In the genomic region with DNA sequence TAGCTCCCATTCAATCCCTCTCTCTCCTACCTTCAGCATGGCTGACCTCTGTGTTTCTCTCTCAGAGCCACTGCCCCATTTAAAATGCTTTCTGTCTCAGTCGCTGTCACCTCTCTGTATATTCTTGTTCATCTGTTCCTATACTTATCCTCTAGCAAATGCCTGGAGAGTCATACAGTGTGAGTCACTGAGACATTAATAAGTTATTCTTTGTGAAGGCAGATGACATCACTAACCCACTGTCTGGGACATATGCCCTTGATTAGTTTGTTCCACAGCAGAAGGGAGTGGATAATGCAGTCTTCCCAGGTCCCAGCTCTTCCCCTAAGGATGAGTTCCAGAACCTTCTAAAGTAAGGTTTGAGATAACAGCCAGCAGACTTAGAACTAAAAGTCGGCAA, we compare ENCODE assay signal across 29 mouse cellular contexts. TPM values are rescaled to one million over a fixed set of nuclear protein-coding genes. Genes with fewer than 3 reads are reported as not detected.
DNase-seq lines count a peak whose midpoint lies in the region; ATAC-seq and TF ChIP-seq lines count a peak whose summit lies in the region.
"Had no signal": no experiment of that assay in that cellular context is flagged by ENCODE, and none has a peak within 500 bp of the region (broad histone marks: within the 10 kb centered on the region; RNA-seq: fewer than 3 reads in every experiment).

No protein-coding gene starts in this region.

- 66% methylated on average over 2 of the region's 2 CpGs for WGBS in embryonic facial prominence, embryonic 14.5 days
- WGBS in embryonic facial prominence, embryonic 10.5 days: 86% methylated on average over 2 of the region's 2 CpGs
- 17% methylated on average over 2 of the region's 2 CpGs for WGBS in heart, embryonic 14.5 days
- 24% methylated on average over 2 of the region's 2 CpGs for WGBS in heart, adult 2 months
- WGBS in forebrain, embryonic 13.5 days: 73% methylated on average over 2 of the region's 2 CpGs

- H3K79me2 ChIP-seq in heart, adult 2 months (replicated peaks; ENCODE audit: control insufficient read depth, insufficient read depth, low read length): no peaks in the 10 kb centered on the region; the same call in 1 of the 2 replicates

- H3K4me1 ChIP-seq in embryonic facial prominence, embryonic 14.5 days (ENCODE audit: control insufficient read depth, insufficient read depth, low read length): no peaks in the 10 kb centered on the region
- no peaks in the 10 kb centered on the region for H3K4me1 ChIP-seq in embryonic facial prominence, embryonic 10.5 days
- H3K4me1 ChIP-seq in heart, embryonic 14.5 days (ENCODE audit: control insufficient read depth in 2 of 2, insufficient read depth in 2 of 2, low read length in 2 of 2): peaks cover 8 to 32% of the 10 kb centered on the region in 2 experiments; a peak in 3 of 4 replicates
- no peaks in the 10 kb centered on the region; the same call in none of the 2 replicates for H3K4me1 ChIP-seq in heart, adult 2 months (ENCODE audit: control insufficient read depth, insufficient read depth, low read length)
- no peaks in the 10 kb centered on the region for H3K4me1 ChIP-seq in forebrain, embryonic 13.5 days
- H3K4me1 ChIP-seq: forebrain, embryonic 10.5 days; hindbrain, embryonic 15.5 days; midbrain, embryonic 10.5 days had no signal

- TF ChIP-seq EP300 in heart, adult 2 months (IDR thresholded peaks at IDR 0.05; ENCODE audit: insufficient read depth, low read depth, low read length): no peak

- H3K36me3 ChIP-seq in embryonic facial prominence, embryonic 14.5 days (ENCODE audit: control insufficient read depth, insufficient read depth, low read length): no peaks in the 10 kb centered on the region
- H3K36me3 ChIP-seq in embryonic facial prominence, embryonic 10.5 days (replicated peaks): no peaks in the 10 kb centered on the region
- no peaks in the 10 kb centered on the region for H3K36me3 ChIP-seq in heart, embryonic 14.5 days (ENCODE audit: control insufficient read depth, insufficient read depth, low read length)
- no peaks in the 10 kb centered on the region for H3K36me3 ChIP-seq in heart, adult 2 months (ENCODE audit: control insufficient read depth, insufficient read depth, low read length)
- H3K36me3 ChIP-seq in forebrain, embryonic 13.5 days (ENCODE audit: poor library complexity, severe bottlenecking): no peaks in the 10 kb centered on the region
- H3K36me3 ChIP-seq: forebrain, embryonic 10.5 days; hindbrain, embryonic 15.5 days; midbrain, embryonic 10.5 days had no signal

- peak; percentile 34 for DNase-seq in embryonic facial prominence, embryonic 14.5 days (ENCODE audit: low spot score)
- DNase-seq in embryonic facial prominence, embryonic 10.5 days (ENCODE audit: low spot score): no peak
- no peak for DNase-seq in heart, adult 2 months
- DNase-seq in 3T3-L1 (ENCODE audit: low read depth, low spot score): peak; percentile 86
- peak; percentile 74 for DNase-seq in brain, adult 2 months (ENCODE audit: low read depth, low spot score)
- no peak for DNase-seq in testis, postnatal 10 days (ENCODE audit: low spot score)
- DNase-seq: adrenal gland, postnatal 14 days; cerebellum, adult 8-10 months; cerebellum, postnatal 36 days; forebrain, postnatal 0 days; kidney, adult 2 months; kidney, postnatal 10 days; left cerebral cortex, postnatal 4 days; spleen, adult 18-20 months; thymus, postnatal 14 days had no signal

- no peak overlapping the region for H3K4me3 ChIP-seq in embryonic facial prominence, embryonic 14.5 days (ENCODE audit: low read depth, low read length)
- H3K4me3 ChIP-seq in embryonic facial prominence, embryonic 10.5 days: no peak overlapping the region
- no peak overlapping the region for H3K4me3 ChIP-seq in heart, embryonic 14.5 days (ENCODE audit: control insufficient read depth in 1 of 2, insufficient read depth in 1 of 2, low read depth in 1 of 2, low read length in 2 of 2)
- no peak overlapping the region for H3K4me3 ChIP-seq in heart, adult 2 months
- H3K4me3 ChIP-seq in forebrain, embryonic 13.5 days: no peak overlapping the region
- H3K4me3 ChIP-seq: forebrain, embryonic 10.5 days; hindbrain, embryonic 15.5 days; midbrain, embryonic 10.5 days had no signal

- no peaks in the 10 kb centered on the region for H3K27me3 ChIP-seq in embryonic facial prominence, embryonic 14.5 days (replicated peaks; ENCODE audit: control insufficient read depth, insufficient read depth, low read length)
- no peaks in the 10 kb centered on the region for H3K27me3 ChIP-seq in embryonic facial prominence, embryonic 10.5 days (replicated peaks; ENCODE audit: low read depth, poor library complexity, severe bottlenecking)
- H3K27me3 ChIP-seq in heart, embryonic 14.5 days (ENCODE audit: control insufficient read depth, insufficient read depth, low read length): no peaks in the 10 kb centered on the region
- no peaks in the 10 kb centered on the region for H3K27me3 ChIP-seq in heart, adult 2 months (ENCODE audit: control insufficient read depth, insufficient read depth, low read length)
- no peaks in the 10 kb centered on the region for H3K27me3 ChIP-seq in forebrain, embryonic 13.5 days
- H3K27me3 ChIP-seq: hindbrain, embryonic 15.5 days had no signal

- no peak overlapping the region for H3K9ac ChIP-seq in embryonic facial prominence, embryonic 14.5 days (ENCODE audit: low read depth, low read length)
- H3K9ac ChIP-seq in heart, embryonic 14.5 days (ENCODE audit: low read length): no peak overlapping the region; the same call in 1 of the 2 replicates
- H3K9ac ChIP-seq in heart, adult 2 months (ENCODE audit: low read depth, low read length): no peak overlapping the region
- no peak overlapping the region for H3K9ac ChIP-seq in forebrain, embryonic 13.5 days
- H3K9ac ChIP-seq: forebrain, postnatal 0 days; hindbrain, embryonic 15.5 days had no signal

- H3K4me2 ChIP-seq in embryonic facial prominence, embryonic 14.5 days (ENCODE audit: low read depth, low read length): no peak overlapping the region
- no peak overlapping the region for H3K4me2 ChIP-seq in heart, embryonic 14.5 days (ENCODE audit: low read length)
- H3K4me2 ChIP-seq in forebrain, embryonic 13.5 days: no peak overlapping the region
- H3K4me2 ChIP-seq: hindbrain, embryonic 15.5 days had no signal

- ATAC-seq in embryonic facial prominence, embryonic 14.5 days (ENCODE audit: low read depth): no peak
- peak; percentile 43; the same call in 1 of the 2 replicates for ATAC-seq in heart, embryonic 14.5 days (ENCODE audit: insufficient number of reproducible peaks, insufficient read depth, low FRiP score, low read depth)
- ATAC-seq in forebrain, embryonic 13.5 days: no peak
- ATAC-seq: forebrain, postnatal 0 days; midbrain, embryonic 16.5 days had no signal

- H3K9me3 ChIP-seq in embryonic facial prominence, embryonic 14.5 days (ENCODE audit: control insufficient read depth, low read length): no peaks in the 10 kb centered on the region
- H3K9me3 ChIP-seq in embryonic facial prominence, embryonic 10.5 days: no peaks in the 10 kb centered on the region
- H3K9me3 ChIP-seq in heart, embryonic 14.5 days (ENCODE audit: control insufficient read depth, low read length): no peaks in the 10 kb centered on the region
- H3K9me3 ChIP-seq in forebrain, embryonic 13.5 days (replicated peaks): no peaks in the 10 kb centered on the region
- H3K9me3 ChIP-seq: forebrain, embryonic 10.5 days; hindbrain, embryonic 15.5 days; midbrain, embryonic 10.5 days had no signal

- no peak overlapping the region for H3K27ac ChIP-seq in embryonic facial prominence, embryonic 14.5 days (replicated peaks; ENCODE audit: low read depth, low read length)
- no peak overlapping the region for H3K27ac ChIP-seq in embryonic facial prominence, embryonic 10.5 days (replicated peaks)
- peak overlapping the region; percentile 78 for H3K27ac ChIP-seq in heart, embryonic 14.5 days (replicated peaks in 1 of 2; ENCODE audit: control insufficient read depth in 1 of 2, insufficient read depth in 1 of 2, low read depth in 2 of 2, low read length in 2 of 2)
- H3K27ac ChIP-seq in heart, adult 2 months: no peak overlapping the region
- H3K27ac ChIP-seq in forebrain, embryonic 13.5 days: no peak overlapping the region
- H3K27ac ChIP-seq: forebrain, embryonic 10.5 days; hindbrain, embryonic 15.5 days; midbrain, embryonic 10.5 days had no signal

- intact Hi-C loops in heart, adult 2 months (cut with DNase I): no loop called here

- TF ChIP-seq CTCF in heart, adult 2 months (IDR thresholded peaks at IDR 0.05): no peak

- TF ChIP-seq POLR2A in heart, adult 2 months (IDR thresholded peaks at IDR 0.05; ENCODE audit: insufficient read depth, low read depth, low read length): no peak

RNA-seq across cellular contexts. Expression of a gene that starts 47.6 kb away (rescaled TPM):
- polyA plus RNA-seq in embryonic facial prominence, embryonic 14.5 days (2014; fragmentation: Nextera tagmentation; extraction: Ambion mirVana): not detected in 2 replicates
- polyA plus RNA-seq in embryonic facial prominence, embryonic 10.5 days (2016; fragmentation: Nextera tagmentation; extraction: Ambion mirVana): not detected in 2 replicates
- not detected in 2 replicates for polyA plus RNA-seq in heart, embryonic 14.5 days (2014; fragmentation: Nextera tagmentation; extraction: Ambion mirVana)
- total RNA-seq in heart, adult 2 months (2021): not detected
- 0.27 TPM in 1 of 2 replicates, not detected in the other for polyA plus RNA-seq in heart, adult 2 months (2012; rRNA removed)
- not detected in 2 replicates for polyA plus RNA-seq in forebrain, embryonic 13.5 days (2015; fragmentation: Nextera tagmentation; extraction: Ambion mirVana)
- total RNA-seq: adrenal gland, postnatal 14 days; ES-E14; forebrain, postnatal 0 days; gastrocnemius, adult 18-20 months; layer of hippocampus, postnatal 14 days; left cerebral cortex, adult 8-10 months; left cerebral cortex, postnatal 4 days had no signal
- polyA plus RNA-seq: brain, embryonic 14.5 days; forebrain, embryonic 10.5 days; forebrain, postnatal 0 days; hindbrain, embryonic 15.5 days; intestine, embryonic 14.5 days; liver, embryonic 16.5 days; midbrain, embryonic 10.5 days; midbrain, embryonic 16.5 days; neural tube, embryonic 14.5 days had no signal

Comparison
In these comparisons a context has a peak if more than half of its experiments do, and no peak if none do; other contexts are left out.
1. DNase-seq: peak in embryonic facial prominence, embryonic 14.5 days (single experiment), 3T3-L1 (single experiment) and brain, adult 2 months (single experiment); none in embryonic facial prominence, embryonic 10.5 days (single experiment), heart, adult 2 months (0 of 2) and testis, postnatal 10 days (single experiment).
2. H3K27ac ChIP-seq: peak in heart, embryonic 14.5 days (2 of 2); none in embryonic facial prominence, embryonic 14.5 days (single experiment), embryonic facial prominence, embryonic 10.5 days (single experiment), heart, adult 2 months (single experiment) and forebrain, embryonic 13.5 days (single experiment).